Mouse (Mus musculus): Measurements from ENCODE around the gene Klc3. TPM values are rescaled to one million over a fixed set of nuclear protein-coding genes. Genes with fewer than 3 reads are reported as not detected.

Klc3 gene
- polyA plus RNA-seq, 1 experiment from 2014 or later: 10.2 TPM

- Histone ChIP-seq H3K4me1 (ENCODE audit: control insufficient read depth, insufficient read depth, low read length) (peaks cover 8% of the 10 kb centered on the region; the same call in 1 of the 2 replicates), H3K9me3 (ENCODE audit: control insufficient read depth, low read length) (no peaks in the 10 kb centered on the region), H3K27ac (replicated peaks; ENCODE audit: low read depth, low read length) (peak overlapping the region; percentile 56), H3K4me2 (ENCODE audit: low read depth, low read length) (peak overlapping the region; percentile 91), H3K4me3 (ENCODE audit: low read depth, low read length) (peak overlapping the region; percentile 72), H3K36me3 (ENCODE audit: control insufficient read depth, insufficient read depth, low read length) (peaks cover 6% of the 10 kb centered on the region; the same call in 1 of the 2 replicates), H3K27me3 (replicated peaks; ENCODE audit: control insufficient read depth, insufficient read depth, low read length) (no peaks in the 10 kb centered on the region), H3K9ac (ENCODE audit: low read depth, low read length) (peak overlapping the region; percentile 75)
- no peak for ATAC-seq (ENCODE audit: low read depth)
- WGBS: 13% methylated on average over 16 of the region's 16 CpGs
- DNase-seq (ENCODE audit: low spot score): peak; percentile 79
Observed at GRCm38 (mm10) chr7:19361720-19362119, 42.2 kb downstream of the Klc3 start.

DNA sequence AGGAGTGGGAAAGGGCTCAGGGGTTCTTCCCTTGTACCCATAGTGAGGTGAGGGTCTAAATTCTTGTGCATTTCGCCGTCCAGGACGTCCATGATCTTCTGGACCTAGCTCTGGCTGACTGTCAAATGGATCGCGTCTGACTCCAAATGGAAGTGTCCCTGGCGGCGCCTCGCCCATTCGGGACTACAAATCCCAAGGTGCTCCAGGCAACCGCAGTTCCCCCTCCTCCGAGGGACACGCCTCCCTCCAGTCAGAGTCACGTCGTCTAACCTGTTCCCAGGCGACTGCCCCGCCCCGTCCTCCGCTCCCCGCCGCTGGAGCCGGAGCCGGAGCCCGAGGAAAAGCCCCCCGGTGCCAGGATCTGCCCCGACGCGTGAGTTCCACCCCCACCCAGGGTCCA is 43.0 kb downstream of the Klc3 start:
- H3K27ac ChIP-seq (replicated peaks; ENCODE audit: low read depth, low read length): peak overlapping the region; percentile 75
- no peaks in the 10 kb centered on the region for H3K27me3 ChIP-seq (replicated peaks; ENCODE audit: control insufficient read depth, insufficient read depth, low read length)

DNA sequence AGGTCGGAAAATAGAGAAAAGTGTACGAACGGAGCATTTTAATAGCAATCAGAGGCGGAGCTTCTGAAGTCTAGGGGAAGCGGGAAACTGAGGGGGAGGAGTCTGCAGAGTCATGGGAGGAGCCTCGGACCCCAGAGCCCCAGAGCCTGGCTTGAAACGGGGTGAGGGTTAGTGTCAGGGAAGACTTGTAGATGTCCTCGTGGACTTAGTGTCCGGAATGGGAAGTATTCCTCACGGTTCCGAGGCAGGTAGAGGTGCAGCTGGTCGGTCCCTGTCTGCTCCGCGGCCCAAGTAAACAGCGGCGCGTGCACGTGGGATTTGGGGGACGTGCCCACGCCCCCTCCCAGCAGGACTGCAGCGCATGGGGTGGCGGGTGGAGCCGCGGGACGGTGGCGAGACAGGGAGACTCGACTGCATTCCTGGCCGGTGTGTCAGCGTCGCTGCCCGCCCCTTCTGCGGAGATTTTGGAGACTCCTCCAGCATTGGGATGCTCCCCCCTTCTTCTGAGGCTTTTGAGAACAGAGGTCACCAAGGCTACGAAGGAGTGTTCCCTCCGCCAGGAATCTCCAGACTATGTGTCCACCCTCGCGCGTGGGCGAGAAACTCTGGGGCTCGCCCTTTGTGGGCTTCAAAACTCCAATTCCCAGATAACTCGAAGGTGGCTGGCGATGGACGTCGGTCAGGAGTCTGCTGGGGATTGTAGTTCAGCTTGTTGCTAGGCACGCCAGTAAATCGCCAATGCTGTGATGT is 43.8 kb downstream of the Klc3 start:
- WGBS: 2% methylated on average over 34 of the region's 45 CpGs
- no peaks in the 10 kb centered on the region for H3K9me3 ChIP-seq (ENCODE audit: control insufficient read depth, low read length)
- peak overlapping the region; percentile 75 for H3K9ac ChIP-seq (ENCODE audit: low read depth, low read length)
- peaks cover 8% of the 10 kb centered on the region; the same call in 1 of the 2 replicates for H3K4me1 ChIP-seq (ENCODE audit: control insufficient read depth, insufficient read depth, low read length)
- H3K27ac ChIP-seq (replicated peaks; ENCODE audit: low read depth, low read length): peak overlapping the region; percentile 75
- H3K4me2 ChIP-seq (ENCODE audit: low read depth, low read length): peak overlapping the region; percentile 91
- H3K27me3 ChIP-seq (replicated peaks; ENCODE audit: control insufficient read depth, insufficient read depth, low read length): no peaks in the 10 kb centered on the region
- H3K4me3 ChIP-seq (ENCODE audit: low read depth, low read length): peak overlapping the region; percentile 72
- DNase-seq (ENCODE audit: low spot score) (peak; percentile 89), ATAC-seq (ENCODE audit: low read depth) (peak; percentile 65)
- peaks cover 16% of the 10 kb centered on the region for H3K36me3 ChIP-seq (ENCODE audit: control insufficient read depth, insufficient read depth, low read length)

More for the DNA sequence above, 43.0 kb downstream of the Klc3 start:
- WGBS: 1% methylated on average over 21 of the region's 27 CpGs
- peak; percentile 70 for ATAC-seq (ENCODE audit: low read depth)
- Histone ChIP-seq H3K36me3 (ENCODE audit: control insufficient read depth, insufficient read depth, low read length) (peaks cover 10% of the 10 kb centered on the region), H3K9me3 (ENCODE audit: control insufficient read depth, low read length) (no peaks in the 10 kb centered on the region), H3K4me2 (ENCODE audit: low read depth, low read length) (peak overlapping the region; percentile 91), H3K4me3 (ENCODE audit: low read depth, low read length) (peak overlapping the region; percentile 72), H3K4me1 (ENCODE audit: control insufficient read depth, insufficient read depth, low read length) (peaks cover 8% of the 10 kb centered on the region; the same call in 1 of the 2 replicates), H3K9ac (ENCODE audit: low read depth, low read length) (peak overlapping the region; percentile 75)
- DNase-seq (ENCODE audit: low spot score): peak; percentile 96

DNA sequence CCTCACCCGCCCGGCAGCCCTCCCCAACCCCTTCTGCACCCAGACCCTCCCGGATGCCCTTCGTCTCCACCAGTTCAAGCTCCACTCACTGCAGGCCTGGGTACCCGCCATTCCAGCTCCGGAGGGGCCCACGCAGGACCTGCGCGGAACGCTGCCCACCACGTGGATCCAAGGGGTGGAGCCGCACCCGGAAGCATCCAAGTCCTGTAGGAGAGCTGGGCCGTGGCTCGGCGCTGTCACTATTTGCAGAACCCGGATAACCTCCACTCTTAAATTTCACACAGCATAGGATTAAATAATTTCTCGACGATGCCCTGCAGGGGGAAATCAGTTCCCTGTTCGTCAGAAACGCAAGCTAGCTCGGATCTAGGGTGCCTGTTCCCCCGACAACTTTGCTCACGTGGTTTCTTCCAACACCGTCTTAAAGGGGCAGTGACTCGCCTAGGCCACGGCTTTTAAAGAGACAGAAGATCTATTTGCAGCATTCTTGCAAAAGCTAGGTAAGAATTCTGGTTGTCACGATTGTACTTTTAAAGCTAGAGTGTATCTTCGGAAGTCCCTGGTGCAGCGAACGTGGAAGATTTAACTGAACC is 44.5 kb downstream of the Klc3 start, which contains the start of the genes Cd3eap and Ppp1r13l:
Gene Cd3eap, minus strand, starts transcription at position 185 of the 593 bp plus-strand sequence.
Gene Ppp1r13l, plus strand, starts transcription at position 451 of the 593 bp plus-strand sequence.
- peak within 1 kb of the TSS; percentile 72 for H3K4me3 ChIP-seq (ENCODE audit: low read depth, low read length)
- H3K27ac ChIP-seq (replicated peaks; ENCODE audit: low read depth, low read length): peak within 1 kb of the TSS; percentile 75
- WGBS: under 1% methylated on average over 29 of the region's 31 CpGs
- peaks cover 8% of the 10 kb centered on the region; the same call in 1 of the 2 replicates for H3K4me1 ChIP-seq (ENCODE audit: control insufficient read depth, insufficient read depth, low read length)
- H3K36me3 ChIP-seq (ENCODE audit: control insufficient read depth, insufficient read depth, low read length): peaks cover 23% of the 10 kb centered on the region
- peak; percentile 94 for DNase-seq (ENCODE audit: low spot score)
- no peaks in the 10 kb centered on the region for H3K27me3 ChIP-seq (replicated peaks; ENCODE audit: control insufficient read depth, insufficient read depth, low read length)
- ATAC-seq (ENCODE audit: low read depth): peak; percentile 75
- peak within 1 kb of the TSS; percentile 75 for H3K9ac ChIP-seq (ENCODE audit: low read depth, low read length)
- H3K4me2 ChIP-seq (ENCODE audit: low read depth, low read length): peak within 1 kb of the TSS; percentile 91
- no peaks in the 10 kb centered on the region for H3K9me3 ChIP-seq (ENCODE audit: control insufficient read depth, low read length)

DNA sequence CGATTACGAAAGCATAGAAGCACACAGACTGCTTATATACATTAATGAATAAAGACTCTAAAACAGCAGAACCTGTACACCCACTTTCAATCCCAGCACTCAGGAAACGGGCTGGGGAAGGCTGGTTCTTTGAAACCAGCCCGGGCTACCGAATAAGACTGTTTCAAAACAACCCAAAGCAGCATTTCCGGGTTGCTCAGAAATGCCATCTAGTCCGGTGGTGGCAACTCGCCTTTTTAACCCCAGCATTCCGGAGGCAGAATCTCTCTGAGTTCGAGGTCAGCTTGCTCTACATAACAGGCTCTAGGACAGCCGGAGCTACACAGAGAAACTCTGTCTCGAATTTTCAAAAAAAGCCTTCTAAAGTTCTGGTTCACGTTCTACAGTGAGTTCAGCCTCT is 45.3 kb downstream of the Klc3 start:
- Histone ChIP-seq H3K4me2 (ENCODE audit: low read depth, low read length) (peak overlapping the region; percentile 91), H3K27ac (replicated peaks; ENCODE audit: low read depth, low read length) (no peak overlapping the region), H3K4me3 (ENCODE audit: low read depth, low read length) (peak overlapping the region; percentile 72), H3K27me3 (replicated peaks; ENCODE audit: control insufficient read depth, insufficient read depth, low read length) (no peaks in the 10 kb centered on the region), H3K4me1 (ENCODE audit: control insufficient read depth, insufficient read depth, low read length) (peaks cover 8% of the 10 kb centered on the region; the same call in 1 of the 2 replicates), H3K9ac (ENCODE audit: low read depth, low read length) (peak overlapping the region; percentile 75), H3K9me3 (ENCODE audit: control insufficient read depth, low read length) (no peaks in the 10 kb centered on the region), H3K36me3 (ENCODE audit: control insufficient read depth, insufficient read depth, low read length) (peaks cover 28% of the 10 kb centered on the region)
- ATAC-seq (ENCODE audit: low read depth) (no peak), DNase-seq (ENCODE audit: low spot score) (no peak)
- 18% methylated on average over 13 of the region's 13 CpGs for WGBS

GRCm38 (mm10) chr7:19357381-19358375 is 46.2 kb downstream of the Klc3 start:
- Histone ChIP-seq H3K27ac (replicated peaks; ENCODE audit: low read depth, low read length) (no peak overlapping the region), H3K9ac (ENCODE audit: low read depth, low read length) (peak overlapping the region; percentile 75), H3K9me3 (ENCODE audit: control insufficient read depth, low read length) (no peaks in the 10 kb centered on the region), H3K36me3 (ENCODE audit: control insufficient read depth, insufficient read depth, low read length) (peaks cover 38% of the 10 kb centered on the region), H3K4me1 (ENCODE audit: control insufficient read depth, insufficient read depth, low read length) (peaks cover 8% of the 10 kb centered on the region; the same call in 1 of the 2 replicates), H3K4me3 (ENCODE audit: low read depth, low read length) (peak overlapping the region; percentile 72), H3K27me3 (replicated peaks; ENCODE audit: control insufficient read depth, insufficient read depth, low read length) (no peaks in the 10 kb centered on the region), H3K4me2 (ENCODE audit: low read depth, low read length) (peak overlapping the region; percentile 91)
- DNase-seq (ENCODE audit: low spot score) (no peak), ATAC-seq (ENCODE audit: low read depth) (no peak)
- 90% methylated on average over 25 of the region's 25 CpGs for WGBS

DNA sequence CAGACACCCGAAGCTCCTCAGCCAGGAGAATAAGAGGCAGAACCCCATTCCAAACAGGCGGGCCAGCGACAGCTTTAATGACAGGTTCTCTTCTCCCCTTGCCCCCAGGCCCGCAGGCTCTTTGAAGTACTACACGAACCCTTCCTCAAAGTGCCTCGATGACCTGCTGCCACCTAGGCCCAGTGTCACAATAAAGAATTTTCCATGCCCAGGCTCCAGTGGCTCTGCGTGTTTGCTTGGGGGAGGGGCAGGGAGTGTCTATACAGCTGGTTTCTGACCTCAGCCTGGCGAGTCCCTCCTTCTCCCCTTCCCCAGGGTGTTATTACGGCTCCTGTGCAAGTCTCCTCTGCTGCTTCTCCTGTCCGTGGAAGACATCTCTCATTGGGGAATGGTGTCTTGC is 47.6 kb downstream of the Klc3 start:
- 66% methylated on average over 10 of the region's 10 CpGs for WGBS
- no peak overlapping the region for H3K27ac ChIP-seq (replicated peaks; ENCODE audit: low read depth, low read length)

GRCm38 (mm10) chr7:19354991-19355390 is 48.9 kb downstream of the Klc3 start:
- Histone ChIP-seq H3K9ac (ENCODE audit: low read depth, low read length) (no peak overlapping the region), H3K36me3 (ENCODE audit: control insufficient read depth, insufficient read depth, low read length) (peaks cover 60% of the 10 kb centered on the region), H3K4me2 (ENCODE audit: low read depth, low read length) (no peak overlapping the region), H3K27ac (replicated peaks; ENCODE audit: low read depth, low read length) (no peak overlapping the region), H3K4me1 (ENCODE audit: control insufficient read depth, insufficient read depth, low read length) (peaks cover 5% of the 10 kb centered on the region; the same call in 1 of the 2 replicates), H3K4me3 (ENCODE audit: low read depth, low read length) (no peak overlapping the region), H3K27me3 (replicated peaks; ENCODE audit: control insufficient read depth, insufficient read depth, low read length) (no peaks in the 10 kb centered on the region), H3K9me3 (ENCODE audit: control insufficient read depth, low read length) (no peaks in the 10 kb centered on the region)
- WGBS: 92% methylated on average over 5 of the region's 5 CpGs
- DNase-seq (ENCODE audit: low spot score) (no peak), ATAC-seq (ENCODE audit: low read depth) (no peak)

More for the DNA sequence above, 47.6 kb downstream of the Klc3 start:
- peaks cover 5% of the 10 kb centered on the region; the same call in 1 of the 2 replicates for H3K4me1 ChIP-seq (ENCODE audit: control insufficient read depth, insufficient read depth, low read length)
- no peaks in the 10 kb centered on the region for H3K9me3 ChIP-seq (ENCODE audit: control insufficient read depth, low read length)
- peaks cover 50% of the 10 kb centered on the region for H3K36me3 ChIP-seq (ENCODE audit: control insufficient read depth, insufficient read depth, low read length)
- H3K4me2 ChIP-seq (ENCODE audit: low read depth, low read length): no peak overlapping the region
- DNase-seq (ENCODE audit: low spot score) (no peak), ATAC-seq (ENCODE audit: low read depth) (no peak)
- H3K27me3 ChIP-seq (replicated peaks; ENCODE audit: control insufficient read depth, insufficient read depth, low read length): no peaks in the 10 kb centered on the region
- no peak overlapping the region for H3K9ac ChIP-seq (ENCODE audit: low read depth, low read length)
- H3K4me3 ChIP-seq (ENCODE audit: low read depth, low read length): no peak overlapping the region

All from embryonic facial prominence, embryonic 14.5 days (tissue).